Mouse (Mus musculus) ES-Bruce4 (cell line): ENCODE results near the gene Rnf223. TPM values are rescaled to one million over a fixed set of nuclear protein-coding genes. Genes with fewer than 3 reads are reported as not detected.

Experiments
- H3K27ac ChIP-seq: 2 replicates; pipeline ENCODE4 v1.5.1; 2012; ENCODE audit warnings: low read length, inconsistent platforms; ENCODE audit not compliant: insufficient read depth
- H3K27me3 ChIP-seq: 2 replicates; pipeline ENCODE4 v1.6.1; 2012; ENCODE audit warnings: mild to moderate bottlenecking, low read length, inconsistent platforms; ENCODE audit not compliant: control insufficient read depth, poor library complexity, insufficient read depth, severe bottlenecking
- H3K36me3 ChIP-seq: 2 replicates; pipeline ENCODE4 v1.6.1; 2012; ENCODE audit warnings: inconsistent platforms, mild to moderate bottlenecking, low read length, moderate library complexity; ENCODE audit not compliant: control insufficient read depth, poor library complexity, insufficient read depth, severe bottlenecking
- H3K4me1 ChIP-seq: one replicate; pipeline ENCODE4 v1.8.1; 2011; ENCODE audit warnings: low read length; ENCODE audit not compliant: control insufficient read depth, insufficient read depth
- H3K4me3 ChIP-seq: 2 replicates; pipeline ENCODE4 v1.5.1; 2011; ENCODE audit warnings: low read depth, mild to moderate bottlenecking, low read length
- H3K9ac ChIP-seq: 2 replicates; pipeline ENCODE4 v1.6.1; 2012; ENCODE audit warnings: low read depth, mild to moderate bottlenecking, inconsistent platforms; ENCODE audit not compliant: poor library complexity, severe bottlenecking
- H3K9me3 ChIP-seq: replicated peaks from 2 replicates; pipeline ENCODE4 v1.6.1; 2012; ENCODE audit warnings: mild to moderate bottlenecking, low read length, inconsistent platforms; ENCODE audit not compliant: control insufficient read depth, poor library complexity, insufficient read depth, severe bottlenecking
- CTCF ChIP-seq: IDR thresholded peaks from one replicate; pipeline ENCODE4 v1.8.1; 2011; ENCODE audit warnings: low read depth, low read length
- EP300 ChIP-seq: IDR thresholded peaks from 2 replicates; pipeline ENCODE4 v1.6.1; 2011; ENCODE audit warnings: low read depth, low read length; ENCODE audit not compliant: insufficient read depth
- POLR2A ChIP-seq: IDR thresholded peaks from one replicate; pipeline ENCODE4 v1.8.1; 2011; ENCODE audit warnings: low read length; ENCODE audit not compliant: insufficient read depth
- polyA plus RNA-seq: library from polyadenylated mRNA; stranded (reverse); fragments of >200 nt; gene quantifications from 2 replicates; pipeline ENCODE4 v1.2.4, GENCODE M21; 2011; ENCODE audit warnings: low read depth; ENCODE audit not compliant: missing spikeins, insufficient read depth, insufficient read length

Gene Rnf223
- polyA plus RNA-seq, 1 experiment: 0.27 TPM

GRCm38 (mm10) chr4:156168611-156169010 is 38.3 kb downstream of the Rnf223 start:
- Histone ChIP-seq H3K4me1 (no peaks in the 10 kb centered on the region), H3K36me3 (peaks cover 90% of the 10 kb centered on the region), H3K27ac (no peak overlapping the region), H3K9me3 (peaks cover 67% of the 10 kb centered on the region), H3K4me3 (no peak overlapping the region), H3K9ac (no peak overlapping the region), H3K27me3 (no peaks in the 10 kb centered on the region)
- TF ChIP-seq POLR2A (no peak), CTCF (no peak), EP300 (no peak)

DNA sequence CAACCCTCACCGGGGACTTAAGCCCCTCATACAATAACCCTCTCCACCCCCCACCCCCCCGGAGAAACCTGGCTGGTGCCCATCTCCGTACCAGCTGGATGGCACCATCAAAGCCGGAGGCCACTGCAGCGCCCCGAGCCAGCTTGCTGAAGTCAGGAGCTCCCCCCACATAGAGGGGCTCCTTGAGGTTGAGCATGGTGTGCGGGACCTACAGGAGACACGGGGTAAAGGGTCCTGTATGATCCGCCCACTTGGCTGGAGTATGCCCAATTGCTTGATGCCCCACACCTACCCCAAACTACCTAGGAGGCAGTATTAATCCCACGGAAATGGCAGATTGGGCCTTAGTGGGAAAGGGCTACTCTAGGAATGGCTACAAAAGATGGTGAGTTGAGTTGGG is 38.8 kb downstream of the Rnf223 start:
- Histone ChIP-seq H3K27ac (no peak overlapping the region), H3K4me1 (no peaks in the 10 kb centered on the region), H3K9ac (no peak overlapping the region), H3K36me3 (peaks cover 95% of the 10 kb centered on the region), H3K27me3 (no peaks in the 10 kb centered on the region), H3K4me3 (no peak overlapping the region), H3K9me3 (peaks cover 66% of the 10 kb centered on the region)
- TF ChIP-seq CTCF (no peak), EP300 (no peak), POLR2A (no peak)

GRCm38 (mm10) chr4:156171828-156172227 is 41.5 kb downstream of the Rnf223 start:
- Histone ChIP-seq H3K36me3 (peaks cover 100% of the 10 kb centered on the region), H3K27me3 (no peaks in the 10 kb centered on the region), H3K4me3 (no peak overlapping the region), H3K4me1 (no peaks in the 10 kb centered on the region), H3K9me3 (peaks cover 67% of the 10 kb centered on the region), H3K27ac (no peak overlapping the region), H3K9ac (no peak overlapping the region)
- TF ChIP-seq EP300: no peak
- no peak for TF ChIP-seq CTCF
- TF ChIP-seq POLR2A: no peak

DNA sequence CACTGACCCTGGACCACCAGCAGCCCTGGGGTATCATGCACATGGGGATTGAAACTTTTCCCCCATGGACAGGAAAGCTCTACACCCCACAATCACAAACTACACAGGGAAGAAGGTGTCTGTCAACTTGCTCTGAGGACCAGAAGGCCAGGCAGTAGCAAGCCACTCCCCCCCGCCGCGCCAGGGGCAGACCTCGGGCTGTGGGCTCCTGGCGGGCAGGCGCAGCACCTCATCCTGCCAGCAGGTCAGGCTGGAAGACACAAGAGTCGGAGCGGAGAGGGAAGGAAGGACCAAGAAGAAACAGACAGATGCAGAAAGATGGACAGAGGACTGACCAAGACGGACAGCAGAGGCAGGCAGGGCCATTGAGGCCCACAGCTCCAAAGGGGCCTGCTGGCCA is 47.3 kb downstream of the Rnf223 start:
- no peak for TF ChIP-seq EP300
- no peak for TF ChIP-seq CTCF
- no peak for TF ChIP-seq POLR2A
- H3K36me3 ChIP-seq: peaks cover 85% of the 10 kb centered on the region
- no peak overlapping the region for H3K4me3 ChIP-seq
- H3K27ac ChIP-seq: no peak overlapping the region
- H3K9ac ChIP-seq: no peak overlapping the region
- no peaks in the 10 kb centered on the region for H3K4me1 ChIP-seq
- no peaks in the 10 kb centered on the region for H3K27me3 ChIP-seq
- H3K9me3 ChIP-seq: peaks cover 95% of the 10 kb centered on the region

Other genes with a start within 250 kb of the Rnf223 start
- gene Pusl1, start 238.7 kb upstream of the Rnf223 start, polyA plus RNA-seq: 15.3 and 19.4 TPM in 2 replicates
- 2.6 and 3.8 TPM in 2 replicates for gene Acap3, start 238.7 kb upstream of the Rnf223 start, polyA plus RNA-seq
- 100 and 104 TPM in 2 replicates for gene Ube2j2, start 186.7 kb upstream of the Rnf223 start, polyA plus RNA-seq
- 18.8 and 19.1 TPM in 2 replicates for gene C1qtnf12, start 168.2 kb upstream of the Rnf223 start, polyA plus RNA-seq
- gene B3galt6, start 137.9 kb upstream of the Rnf223 start, polyA plus RNA-seq: 2.5 and 2.6 TPM in 2 replicates
- gene Sdf4, start 137.6 kb upstream of the Rnf223 start, polyA plus RNA-seq: 82.8 and 88.9 TPM in 2 replicates
- 2.4 and 2.9 TPM in 2 replicates for gene Tnfrsf4, start 116.7 kb upstream of the Rnf223 start, polyA plus RNA-seq
- gene Tnfrsf18, start 104.3 kb upstream of the Rnf223 start, polyA plus RNA-seq: not detected in 2 replicates
- 2.5 and 3.3 TPM in 2 replicates for gene Ttll10, start 71.1 kb upstream of the Rnf223 start, polyA plus RNA-seq
- gene 9430015G10Rik, start 20.5 kb upstream of the Rnf223 start, polyA plus RNA-seq: 39.7 and 47.7 TPM in 2 replicates
- 156 and 159 TPM in 2 replicates for gene Agrn, start 67.0 kb downstream of the Rnf223 start, polyA plus RNA-seq
- gene Isg15, start 70.3 kb downstream of the Rnf223 start, polyA plus RNA-seq: 8.4 and 10.7 TPM in 2 replicates
- gene AW011738, start 72.8 kb downstream of the Rnf223 start, polyA plus RNA-seq: 0.54 and 0.59 TPM in 2 replicates
- not detected in 2 replicates for gene Perm1, start 85.4 kb downstream of the Rnf223 start, polyA plus RNA-seq
- 19.1 and 21.2 TPM in 2 replicates for gene Plekhn1, start 104.3 kb downstream of the Rnf223 start, polyA plus RNA-seq
- 138 and 149 TPM in 2 replicates for gene Noc2l, start 105.5 kb downstream of the Rnf223 start, polyA plus RNA-seq
- gene Samd11, start 125.1 kb downstream of the Rnf223 start, polyA plus RNA-seq: not detected in 2 replicates
- gene Vmn2r-ps159, start 200.6 kb downstream of the Rnf223 start, polyA plus RNA-seq: not detected in 2 replicates